Mouse (Mus musculus) retina, postnatal 7 days (tissue): ENCODE measurements around the gene Cmip.
"Not testable (repeated sequence)": the region's sequence is repeated elsewhere in the genome, so short reads cannot be mapped to it uniquely, and the experiment has no call there.

Source experiments
- DNase-seq: peaks from one replicate; pipeline ENCODE4 v3.0.0-alpha.2; 2012; ENCODE audit warnings: low read depth, low spot score

Gene Cmip

GRCm38 (mm10) chr8:117412232-117412631 lies 155.4 kb downstream of the Cmip start:
- no peak for DNase-seq

GRCm38 (mm10) chr8:117417830-117418229 lies 161.0 kb downstream of the Cmip start:
- no peak for DNase-seq

- DNase-seq = no peak
These were observed 164.1 kb downstream of the Cmip start for GRCm38 (mm10) chr8:117420841-117421534.

- no peak for DNase-seq
These were observed 165.0 kb downstream of the Cmip start for GRCm38 (mm10) chr8:117421838-117422237.

- no peak for DNase-seq
These were observed 165.5 kb downstream of the Cmip start for GRCm38 (mm10) chr8:117422343-117422742.

- DNase-seq = no peak
These were observed 166.2 kb downstream of the Cmip start for GRCm38 (mm10) chr8:117423029-117423428.

- not testable (repeated sequence) for DNase-seq
These were observed 171.0 kb downstream of the Cmip start for GRCm38 (mm10) chr8:117427816-117428215.

- DNase-seq = no peak
These were observed 171.8 kb downstream of the Cmip start for GRCm38 (mm10) chr8:117428524-117429162.

GRCm38 (mm10) chr8:117430624-117431023 lies 173.8 kb downstream of the Cmip start:
- no peak for DNase-seq

GRCm38 (mm10) chr8:117431554-117431953 lies 174.7 kb downstream of the Cmip start:
- DNase-seq = no peak

GRCm38 (mm10) chr8:117432111-117432510 lies 175.2 kb downstream of the Cmip start:
- no peak for DNase-seq

GRCm38 (mm10) chr8:117433968-117434367 lies 177.1 kb downstream of the Cmip start:
- DNase-seq = no peak

- no peak for DNase-seq
These were observed 179.9 kb downstream of the Cmip start for GRCm38 (mm10) chr8:117436786-117437185.

- no peak for DNase-seq
These were observed 180.8 kb downstream of the Cmip start for GRCm38 (mm10) chr8:117437616-117438015.

- DNase-seq = no peak
These were observed 183.5 kb downstream of the Cmip start for GRCm38 (mm10) chr8:117440317-117440716.

- DNase-seq = no peak
These were observed 183.9 kb downstream of the Cmip start for GRCm38 (mm10) chr8:117440759-117441158.

- DNase-seq = no peak
These were observed 188.6 kb downstream of the Cmip start for GRCm38 (mm10) chr8:117445507-117445906.

- DNase-seq = no peak
These were observed 189.6 kb downstream of the Cmip start for GRCm38 (mm10) chr8:117446344-117446997.

- DNase-seq = no peak
These were observed 194.2 kb downstream of the Cmip start for GRCm38 (mm10) chr8:117451072-117451471.

- DNase-seq = no peak
These were observed 197.1 kb downstream of the Cmip start for GRCm38 (mm10) chr8:117453974-117454373.

GRCm38 (mm10) chr8:117454516-117455116 lies 197.8 kb downstream of the Cmip start:
- no peak for DNase-seq

GRCm38 (mm10) chr8:117455701-117456100 lies 198.8 kb downstream of the Cmip start:
- no peak for DNase-seq
